Mouse (Mus musculus) kidney, postnatal 0 days (tissue): ENCODE measurements around the gene Gm3336. TPM values are rescaled to one million over a fixed set of nuclear protein-coding genes. Genes with fewer than 3 reads are reported as not detected.
A peak's percentile ranks its signal among the peaks of the same experiment; 100 is the strongest.

ENCODE experiments used
- ATAC-seq: fragments of 200-750 bp; cut with Nextera tagmentation; replicated peaks from 2 replicates; pipeline ENCODE4 v1.8.0; 2017; ENCODE audit warnings: low read depth, moderate number of reproducible peaks, moderate TSS enrichment, moderate library complexity; ENCODE audit not compliant: low FRiP score
- DNase-seq: peaks from one replicate; pipeline ENCODE4 v3.0.0-alpha.2; 2016; ENCODE audit warnings: low spot score
- H3K27ac ChIP-seq: fragments of 300-500 bp; sonication (generic); 2 replicates; pipeline ENCODE4 v1.5.1; 2014; ENCODE audit warnings: mild to moderate bottlenecking
- H3K27me3 ChIP-seq: fragments of 300-500 bp; sonication (generic); 2 replicates; pipeline ENCODE4 v1.6.1; 2014; ENCODE audit warnings: low read length, mixed read lengths; ENCODE audit not compliant: insufficient read depth
- H3K36me3 ChIP-seq: fragments of 300-500 bp; sonication (generic); 2 replicates; pipeline ENCODE4 v1.6.1; 2014; ENCODE audit warnings: low read length, mixed read lengths; ENCODE audit not compliant: insufficient read depth
- H3K4me1 ChIP-seq: fragments of 300-500 bp; sonication (generic); replicated peaks from 2 replicates; pipeline ENCODE4 v1.6.1; 2014; ENCODE audit warnings: antibody characterized with exemption, low read length, mixed read lengths; ENCODE audit not compliant: insufficient read depth
- H3K4me2 ChIP-seq: fragments of 300-500 bp; sonication (generic); 2 replicates; pipeline ENCODE4 v1.6.1; 2014; ENCODE audit warnings: mild to moderate bottlenecking, low read length, moderate library complexity, mixed read lengths
- H3K4me3 ChIP-seq: fragments of 300-500 bp; sonication (generic); replicated peaks from 2 replicates; pipeline ENCODE4 v1.5.1; 2014; ENCODE audit warnings: low read depth, low read length
- H3K9ac ChIP-seq: fragments of 300-500 bp; sonication (generic); 2 replicates; pipeline ENCODE4 v1.6.1; 2014; ENCODE audit warnings: low read depth, low read length
- H3K9me3 ChIP-seq: fragments of 300-500 bp; sonication (generic); replicated peaks from 2 replicates; pipeline ENCODE4 v1.6.1; 2016; ENCODE audit warnings: low read length, inconsistent platforms, mixed read lengths
- CTCF ChIP-seq: IDR thresholded peaks from 2 replicates; pipeline ENCODE4 v1.5.1; 2016; ENCODE audit warnings: antibody characterized with exemption, low read depth, mild to moderate bottlenecking, moderate library complexity
- WGBS: fragments of 180-500 bp; shearing (Covaris S2); extraction: QIAGEN DNeasy Blood & Tissue Kit; methylation state at CpG from one replicate; pipeline ENCODE4 v1.1.7; 2014; 5-methylcytosine and 5-hydroxymethylcytosine counted together
- polyA plus RNA-seq: library from polyadenylated mRNA; unstranded; fragments of >200 nt; fragmentation: Nextera tagmentation; extraction: Ambion mirVana; gene quantifications from 2 replicates; pipeline ENCODE4 v1.2.1, GENCODE M21; 2015

Gene Gm3336
- polyA plus RNA-seq, 1 experiment from 2014 or later, result 0.74 TPM

GRCm38 (mm10) chr8:70762118-70762517, 43.8 kb downstream of the Gm3336 start:
- Histone ChIP-seq H3K9ac (no peak overlapping the region), H3K27ac (no peak overlapping the region), H3K4me2 (no peak overlapping the region), H3K27me3 (no peaks in the 10 kb centered on the region), H3K4me3 (no peak overlapping the region), H3K36me3 (0 out of 2 replicates have a peak, but pooled peaks cover 6% of the 10 kb centered on the region), H3K4me1 (peaks cover 31% of the 10 kb centered on the region), H3K9me3 (no peaks in the 10 kb centered on the region)
- WGBS, result 77% methylated on average over 1 of the region's 1 CpGs
- ATAC-seq, result no peak
- no peak for TF ChIP-seq CTCF
- DNase-seq, result no peak

GRCm38 (mm10) chr8:70763354-70763753, 45.0 kb downstream of the Gm3336 start:
- DNase-seq (no peak), ATAC-seq (no peak)
- Histone ChIP-seq H3K9ac (no peak overlapping the region), H3K4me1 (peaks cover 31% of the 10 kb centered on the region), H3K27ac (no peak overlapping the region), H3K36me3 (peaks cover under 1% of the 10 kb centered on the region; the same call in 1 of the 2 replicates), H3K4me3 (no peak overlapping the region), H3K4me2 (no peak overlapping the region), H3K27me3 (no peaks in the 10 kb centered on the region), H3K9me3 (no peaks in the 10 kb centered on the region)
- WGBS, result 8% methylated on average over 3 of the region's 3 CpGs
- TF ChIP-seq CTCF, result peak; percentile 85

- DNase-seq (no peak), ATAC-seq (no peak)
- Histone ChIP-seq H3K9ac (no peak overlapping the region), H3K4me1 (peaks cover 26% of the 10 kb centered on the region), H3K27me3 (no peaks in the 10 kb centered on the region), H3K4me2 (no peak overlapping the region), H3K36me3 (peaks cover 4% of the 10 kb centered on the region; the same call in 1 of the 2 replicates), H3K27ac (no peak overlapping the region), H3K4me3 (no peak overlapping the region), H3K9me3 (no peaks in the 10 kb centered on the region)
- TF ChIP-seq CTCF, result no peak
- WGBS, result 88% methylated on average over 8 of the region's 8 CpGs
These were observed 45.7 kb downstream of the Gm3336 start for GRCm38 (mm10) chr8:70764026-70764425.

- Histone ChIP-seq H3K9me3 (no peaks in the 10 kb centered on the region), H3K27ac (no peak overlapping the region), H3K4me1 (peaks cover 24% of the 10 kb centered on the region), H3K36me3 (peaks cover 4% of the 10 kb centered on the region; the same call in 1 of the 2 replicates), H3K4me3 (no peak overlapping the region), H3K9ac (no peak overlapping the region), H3K27me3 (no peaks in the 10 kb centered on the region), H3K4me2 (no peak overlapping the region)
- 85% methylated on average over 13 of the region's 13 CpGs for WGBS
- DNase-seq (no peak), ATAC-seq (no peak)
- TF ChIP-seq CTCF, result no peak
These were observed 46.3 kb downstream of the Gm3336 start for GRCm38 (mm10) chr8:70764676-70765075.

- H3K27me3 ChIP-seq, result no peaks in the 10 kb centered on the region
- H3K9ac ChIP-seq, result peak overlapping the region; percentile 61; the same call in 1 of the 2 replicates
- H3K4me2 ChIP-seq, result peak overlapping the region; percentile 91
- WGBS, result 74% methylated on average over 9 of the region's 9 CpGs
- H3K4me1 ChIP-seq, result peaks cover 17% of the 10 kb centered on the region
- H3K27ac ChIP-seq, result no peak overlapping the region
- no peak for TF ChIP-seq CTCF
- no peaks in the 10 kb centered on the region for H3K9me3 ChIP-seq
- peaks cover 4% of the 10 kb centered on the region; the same call in 1 of the 2 replicates for H3K36me3 ChIP-seq
- ATAC-seq, result no peak
- peak overlapping the region; percentile 40; the same call in 1 of the 2 replicates for H3K4me3 ChIP-seq
- no peak for DNase-seq
These were observed 47.0 kb downstream of the Gm3336 start for GRCm38 (mm10) chr8:70765329-70765728.

DNA sequence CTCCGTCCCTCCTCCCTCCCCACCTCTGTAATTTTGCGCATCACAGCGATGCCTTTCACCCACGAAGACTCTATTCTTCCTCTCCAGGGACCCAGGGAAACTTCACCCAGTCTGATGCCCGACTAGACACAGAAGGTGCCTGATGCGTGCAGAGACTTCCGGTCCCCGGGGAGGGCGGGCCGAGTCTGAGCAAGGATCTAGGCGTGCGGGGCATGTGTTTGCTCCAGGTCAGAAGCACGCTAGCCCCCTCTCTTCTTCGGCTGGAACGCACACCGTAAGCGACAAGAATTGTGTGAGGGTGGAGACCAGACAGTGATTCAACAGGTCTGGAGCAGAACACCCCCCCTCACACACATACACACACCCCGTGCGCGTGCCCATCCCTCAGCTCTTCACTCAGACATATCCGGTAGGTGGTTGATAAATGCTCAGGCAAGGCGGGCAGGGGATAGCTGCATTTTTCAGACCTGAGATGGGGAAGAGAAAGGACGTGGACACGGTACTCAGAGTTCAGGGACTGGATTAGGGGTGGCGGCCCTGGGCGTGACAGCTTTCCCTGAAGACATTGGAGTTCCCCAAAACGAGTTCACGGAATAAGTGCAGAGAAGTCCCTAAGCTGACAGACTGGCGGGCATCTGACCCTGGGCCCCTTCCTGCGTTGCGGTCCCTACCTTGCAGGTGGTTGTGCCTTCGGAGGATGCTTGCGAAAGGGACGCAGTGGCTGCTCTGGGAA, 47.7 kb downstream of the Gm3336 start:
- WGBS, result 2% methylated on average over 34 of the region's 34 CpGs
- ATAC-seq (no peak), DNase-seq (no peak)

More for the DNA sequence above, 47.7 kb downstream of the Gm3336 start:
- H3K27ac ChIP-seq, result peak overlapping the region; percentile 72
- H3K36me3 ChIP-seq, result peaks cover 9% of the 10 kb centered on the region; the same call in 1 of the 2 replicates
- no peak for TF ChIP-seq CTCF
- peak overlapping the region; percentile 91 for H3K4me2 ChIP-seq
- peaks cover 17% of the 10 kb centered on the region for H3K4me1 ChIP-seq
- H3K9ac ChIP-seq, result peak overlapping the region; percentile 61
- no peaks in the 10 kb centered on the region for H3K27me3 ChIP-seq
- no peaks in the 10 kb centered on the region for H3K9me3 ChIP-seq
- peak overlapping the region; percentile 40 for H3K4me3 ChIP-seq
